ENCODE assay signal across 9 mouse cellular contexts in genomic region chr2:63473699-63474098, GRCm38 (mm10).
DNase-seq lines count a peak whose midpoint lies in the region; ATAC-seq and TF ChIP-seq lines count a peak whose summit lies in the region.
"Had no signal": no experiment of that assay in that cellular context is flagged by ENCODE, and none has a peak within 500 bp of the region (broad histone marks: within the 10 kb centered on the region; RNA-seq: fewer than 3 reads in every experiment).

No protein-coding gene starts in this region.

- H3K4me1 ChIP-seq in kidney, adult 2 months (ENCODE audit: control insufficient read depth, insufficient read depth, low read length): no peaks in the 10 kb centered on the region
- no peaks in the 10 kb centered on the region for H3K4me1 ChIP-seq in kidney, embryonic 15.5 days
- no peaks in the 10 kb centered on the region; the same call in 1 of the 2 replicates for H3K4me1 ChIP-seq in forebrain, embryonic 11.5 days (replicated peaks; ENCODE audit: control insufficient read depth, insufficient read depth, low read length)

- H3K36me3 ChIP-seq in kidney, adult 2 months (ENCODE audit: control insufficient read depth, insufficient read depth, low read length): no peaks in the 10 kb centered on the region
- H3K36me3 ChIP-seq in kidney, embryonic 15.5 days: no peaks in the 10 kb centered on the region
- no peaks in the 10 kb centered on the region for H3K36me3 ChIP-seq in forebrain, embryonic 11.5 days (ENCODE audit: control insufficient read depth, insufficient read depth, low read length)

- no peaks in the 10 kb centered on the region for H3K27me3 ChIP-seq in kidney, adult 2 months (replicated peaks; ENCODE audit: control insufficient read depth, insufficient read depth, low read length)
- H3K27me3 ChIP-seq in kidney, embryonic 15.5 days: no peaks in the 10 kb centered on the region
- H3K27me3 ChIP-seq in forebrain, embryonic 11.5 days (ENCODE audit: control insufficient read depth, insufficient read depth, low read length): no peaks in the 10 kb centered on the region

- no peak for TF ChIP-seq POLR2A in kidney, adult 2 months (IDR thresholded peaks at IDR 0.05; ENCODE audit: low read depth, low read length)

- whole genome bisulfite sequencing in kidney, adult 2 months: 19% methylated on average over 2 of the region's 2 CpGs
- 18% methylated on average over 2 of the region's 2 CpGs for WGBS in kidney, embryonic 15.5 days
- 27% methylated on average over 2 of the region's 2 CpGs for WGBS in forebrain, embryonic 11.5 days

- TF ChIP-seq CTCF in kidney, adult 2 months (conservative IDR thresholded peaks at IDR 0.05; ENCODE audit: insufficient read depth, insufficient read length, low read depth, low read length): 0 out of 2 replicates have a peak, but pooled peaks have one; percentile 18

- peak; percentile 51 for DNase-seq in kidney, adult 2 months
- DNase-seq in R1 (ENCODE audit: low read depth, low spot score): peak; percentile 51
- peak; percentile 51 for DNase-seq in forebrain, embryonic 11.5 days (ENCODE audit: low spot score)
- peak; percentile 33 to 52 for DNase-seq in kidney, postnatal 36 days
- no peak for DNase-seq in c-Kit-positive CD71-positive TER-119-positive erythroid progenitor cells, embryonic 14.5 days (ENCODE audit: low spot score)

- ATAC-seq in kidney, embryonic 15.5 days (replicated peaks; ENCODE audit: low FRiP score): no peak
- peak; percentile 72 for ATAC-seq in forebrain, embryonic 11.5 days (replicated peaks; ENCODE audit: low FRiP score)
- ATAC-seq in megakaryocyte-erythroid progenitor cell, adult 5-6 weeks (replicated peaks; ENCODE audit: low FRiP score, low TSS enrichment, poor library complexity, severe bottlenecking): peak; percentile 65; the same call in 1 of the 2 replicates
- no peak for ATAC-seq in activated CD4-positive, CD25-positive, alpha-beta regulatory T cell, adult 4 months

- no peak overlapping the region for H3K4me2 ChIP-seq in kidney, embryonic 15.5 days
- no peak overlapping the region for H3K4me2 ChIP-seq in forebrain, embryonic 11.5 days (ENCODE audit: low read depth, low read length, severe bottlenecking)

- H3K27ac ChIP-seq in kidney, adult 2 months (ENCODE audit: insufficient read depth, low read depth, low read length): no peak overlapping the region
- no peak overlapping the region for H3K27ac ChIP-seq in kidney, embryonic 15.5 days
- H3K27ac ChIP-seq in forebrain, embryonic 11.5 days (ENCODE audit: low read depth, low read length): no peak overlapping the region
- H3K27ac ChIP-seq: macrophage had no signal

- H3K4me3 ChIP-seq in kidney, adult 2 months (ENCODE audit: insufficient read depth, low read depth, low read length): no peak overlapping the region
- H3K4me3 ChIP-seq in kidney, embryonic 15.5 days (replicated peaks): no peak overlapping the region
- H3K4me3 ChIP-seq in forebrain, embryonic 11.5 days (ENCODE audit: low read depth, low read length): no peak overlapping the region

- no peaks in the 10 kb centered on the region for H3K9me3 ChIP-seq in kidney, embryonic 15.5 days (replicated peaks)
- H3K9me3 ChIP-seq in forebrain, embryonic 11.5 days (ENCODE audit: control insufficient read depth, low read length): no peaks in the 10 kb centered on the region

- no peak overlapping the region for H3K9ac ChIP-seq in kidney, embryonic 15.5 days
- no peak overlapping the region for H3K9ac ChIP-seq in forebrain, embryonic 11.5 days (ENCODE audit: low read length)

Comparison
In these comparisons a context has a peak if more than half of its experiments do, and no peak if none do; other contexts are left out.
1. ATAC-seq: peak in forebrain, embryonic 11.5 days (single experiment) and megakaryocyte-erythroid progenitor cell, adult 5-6 weeks (single experiment); none in kidney, embryonic 15.5 days (single experiment) and activated CD4-positive, CD25-positive, alpha-beta regulatory T cell, adult 4 months (single experiment).